Mouse (Mus musculus) limb, embryonic 14.5 days (tissue): ENCODE data around the gene Fem1b. TPM values are rescaled to one million over a fixed set of nuclear protein-coding genes. Genes with fewer than 3 reads are reported as not detected.
A peak's percentile ranks its signal among the peaks of the same experiment; 100 is the strongest.
"Not testable (repeated sequence)": the region's sequence is repeated elsewhere in the genome, so short reads cannot be mapped to it uniquely, and the experiment has no call there.

Experiments used
- ATAC-seq: fragments of 200-750 bp; cut with Nextera tagmentation; 2 replicates; pipeline ENCODE4 v1.8.0; 2017; ENCODE audit warnings: low read depth, moderate number of reproducible peaks, moderate TSS enrichment; ENCODE audit not compliant: low FRiP score
- DNase-seq: peaks from one replicate; pipeline ENCODE4 v3.0.0-alpha.2; 2015; ENCODE audit warnings: low spot score
- H3K27ac ChIP-seq: fragments of 300-500 bp; sonication (generic); replicated peaks from 2 replicates; pipeline ENCODE4 v1.5.1; 2014; ENCODE audit warnings: low read depth, mild to moderate bottlenecking, low read length, moderate library complexity, mixed read lengths
- H3K27me3 ChIP-seq: fragments of 300-500 bp; sonication (generic); 2 replicates; pipeline ENCODE4 v1.6.1; 2014; ENCODE audit warnings: low read length, mixed read lengths; ENCODE audit not compliant: control insufficient read depth, insufficient read depth
- H3K36me3 ChIP-seq: fragments of 300-500 bp; sonication (generic); 2 replicates; pipeline ENCODE4 v1.6.1; 2014; ENCODE audit warnings: mild to moderate bottlenecking, low read length, moderate library complexity, mixed read lengths; ENCODE audit not compliant: control insufficient read depth, insufficient read depth
- H3K4me1 ChIP-seq: fragments of 300-500 bp; sonication (generic); 2 replicates; pipeline ENCODE4 v1.6.1; 2014; ENCODE audit warnings: antibody characterized with exemption, low read length, mixed read lengths; ENCODE audit not compliant: control insufficient read depth, insufficient read depth
- H3K4me2 ChIP-seq: fragments of 300-500 bp; sonication (generic); replicated peaks from 2 replicates; pipeline ENCODE4 v1.6.1; 2014; ENCODE audit warnings: low read depth, mild to moderate bottlenecking, low read length, moderate library complexity; ENCODE audit not compliant: severe bottlenecking
- H3K4me3 ChIP-seq: fragments of 300-500 bp; sonication (generic); replicated peaks from 2 replicates; pipeline ENCODE4 v1.5.1; 2014; ENCODE audit warnings: low read length
- H3K9ac ChIP-seq: fragments of 300-500 bp; sonication (generic); 2 replicates; pipeline ENCODE4 v1.6.1; 2014; ENCODE audit warnings: mild to moderate bottlenecking, low read depth, low read length, moderate library complexity; ENCODE audit not compliant: severe bottlenecking
- H3K9me3 ChIP-seq: fragments of 300-500 bp; sonication (generic); 2 replicates; pipeline ENCODE4 v1.6.1; 2016; ENCODE audit warnings: low read length; ENCODE audit not compliant: control insufficient read depth
- POLR2A ChIP-seq: fragments of 200-500 bp; IDR thresholded peaks from 2 replicates; pipeline ENCODE4 v1.8.0; 2012; ENCODE audit warnings: inconsistent platforms, mild to moderate bottlenecking, moderate library complexity, borderline replicate concordance; ENCODE audit not compliant: insufficient read depth, insufficient read length; ENCODE audit errors: extremely low read depth
- WGBS: fragments of 180-500 bp; shearing (Covaris S2); extraction: QIAGEN DNeasy Blood & Tissue Kit; methylation state at CpG from one replicate; pipeline ENCODE4 v1.1.7; 2014; 5-methylcytosine and 5-hydroxymethylcytosine counted together
- polyA plus RNA-seq, 2 experiments: library from polyadenylated mRNA; depleted of rRNA in 1 of 2; stranded (reverse) in 1 of 2; unstranded in 1 of 2; fragments of >200 nt; fragmentation: Nextera tagmentation in 1 of 2; extraction: Ambion mirVana in 1 of 2; gene quantifications; 2 replicates each; pipeline versions ENCODE4 v1.2.1 to v1.2.3; 2012 to 2014

Gene Fem1b
- polyA plus RNA-seq, 2 experiments = 20.7 to 31.4 TPM

DNA sequence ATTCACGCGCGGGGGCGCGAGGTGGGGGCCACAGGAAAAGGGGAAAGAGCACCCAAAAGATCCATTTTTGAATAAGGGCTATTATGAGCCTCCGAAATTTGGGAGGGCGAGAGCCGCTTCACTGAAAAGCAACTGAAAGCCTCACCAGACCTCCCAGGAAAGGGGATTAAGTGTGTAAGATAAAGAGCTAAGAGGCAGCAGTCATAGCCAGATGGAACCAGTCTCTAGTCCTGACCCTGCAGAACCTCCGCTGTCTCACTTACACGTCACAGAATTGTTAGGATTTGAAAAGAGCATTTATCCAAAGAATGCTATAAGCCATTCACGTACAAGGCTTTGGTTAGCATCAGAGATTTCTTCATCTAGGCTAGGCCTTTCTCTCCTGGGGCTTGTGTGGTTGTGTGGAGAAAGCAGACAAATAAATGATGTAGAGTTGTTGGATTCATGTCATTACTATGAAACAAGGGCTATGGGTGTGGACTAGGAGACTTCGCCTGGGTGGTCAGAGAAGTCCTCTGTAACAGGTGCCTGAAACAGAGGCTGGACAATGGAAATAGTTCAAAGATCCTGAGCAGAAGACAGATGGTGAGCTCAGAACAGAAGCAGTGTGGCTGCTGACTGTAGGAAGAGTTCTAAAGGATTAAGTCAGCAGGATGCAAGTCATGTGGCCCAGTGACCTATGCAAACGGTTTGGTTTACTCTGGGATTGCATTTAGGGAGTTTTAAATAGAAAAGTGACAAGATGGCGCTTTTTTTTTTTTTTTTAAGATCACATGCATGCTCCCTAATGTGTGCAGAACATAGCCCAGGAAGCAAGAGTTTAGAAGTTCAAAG lies 699 bp upstream of the Fem1b start:
- H3K4me1 ChIP-seq = peaks cover 17% of the 10 kb centered on the region
- no peaks in the 10 kb centered on the region for H3K9me3 ChIP-seq
- H3K36me3 ChIP-seq = no peaks in the 10 kb centered on the region
- WGBS = 18% methylated on average over 14 of the region's 14 CpGs
- ATAC-seq = no peak
- no peak for TF ChIP-seq POLR2A
- peak; percentile 8 for DNase-seq
- peak overlapping the region; percentile 98 for H3K4me3 ChIP-seq
- H3K9ac ChIP-seq = peak overlapping the region; percentile 81
- peak overlapping the region; percentile 91 for H3K4me2 ChIP-seq
- H3K27ac ChIP-seq = peak overlapping the region; percentile 91
- no peaks in the 10 kb centered on the region for H3K27me3 ChIP-seq

DNA sequence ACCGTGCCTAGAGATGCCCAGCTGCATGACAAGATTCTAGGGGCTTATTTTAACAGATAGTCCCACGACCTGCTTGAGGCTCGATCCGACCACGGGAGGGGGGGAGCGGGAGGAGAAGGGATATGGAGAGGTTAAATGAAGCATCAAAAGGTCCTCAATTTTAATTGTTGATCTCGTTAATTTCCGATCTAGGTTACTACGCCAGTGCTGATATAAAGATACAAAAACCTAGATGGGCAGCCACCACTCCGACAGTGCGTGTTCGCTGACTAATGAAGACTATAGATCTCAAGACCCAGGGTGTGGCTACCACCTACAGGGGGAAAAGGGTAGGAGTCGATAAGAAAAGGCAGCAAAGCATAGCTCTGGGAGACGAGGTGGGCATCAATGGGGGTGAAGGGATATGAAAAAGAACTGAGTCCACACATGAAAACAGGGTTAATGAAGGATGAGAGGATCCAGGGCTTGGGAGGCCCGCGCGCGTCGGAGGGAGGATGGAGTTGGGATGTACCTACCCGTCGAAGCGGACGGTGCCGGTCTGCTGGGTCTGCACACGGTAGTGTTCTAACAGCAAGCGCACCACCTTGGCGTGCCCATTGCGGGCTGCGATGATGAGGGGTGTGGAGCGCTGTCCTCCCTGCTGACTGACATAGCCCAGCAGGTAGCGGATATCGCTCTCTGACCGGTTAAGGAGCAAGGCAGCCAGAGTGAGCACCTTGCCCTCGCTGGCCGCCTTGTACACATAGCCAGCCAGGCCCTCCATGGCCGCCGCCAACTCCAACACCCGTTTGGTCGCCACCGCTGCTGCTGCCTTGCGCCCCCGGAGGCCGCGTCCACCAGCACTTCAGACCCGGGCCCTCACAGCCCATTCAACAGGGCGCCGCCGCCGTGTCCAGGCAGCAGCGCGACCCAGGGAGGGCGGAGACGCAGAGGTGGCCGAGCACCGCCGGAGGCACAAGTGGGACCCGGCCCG lies 905 bp downstream of the Fem1b start:
- H3K27me3 ChIP-seq = no peaks in the 10 kb centered on the region
- no peak for DNase-seq
- peak overlapping the region; percentile 91 for H3K27ac ChIP-seq
- peak overlapping the region; percentile 81 for H3K9ac ChIP-seq
- H3K4me1 ChIP-seq = peaks cover 17% of the 10 kb centered on the region
- H3K9me3 ChIP-seq = no peaks in the 10 kb centered on the region
- peak; percentile 39; the same call in 1 of the 2 replicates for ATAC-seq
- H3K4me3 ChIP-seq = peak overlapping the region; percentile 98
- TF ChIP-seq POLR2A = no peak
- WGBS = under 1% methylated on average over 58 of the region's 58 CpGs
- H3K4me2 ChIP-seq = peak overlapping the region; percentile 91
- H3K36me3 ChIP-seq = no peaks in the 10 kb centered on the region

DNA sequence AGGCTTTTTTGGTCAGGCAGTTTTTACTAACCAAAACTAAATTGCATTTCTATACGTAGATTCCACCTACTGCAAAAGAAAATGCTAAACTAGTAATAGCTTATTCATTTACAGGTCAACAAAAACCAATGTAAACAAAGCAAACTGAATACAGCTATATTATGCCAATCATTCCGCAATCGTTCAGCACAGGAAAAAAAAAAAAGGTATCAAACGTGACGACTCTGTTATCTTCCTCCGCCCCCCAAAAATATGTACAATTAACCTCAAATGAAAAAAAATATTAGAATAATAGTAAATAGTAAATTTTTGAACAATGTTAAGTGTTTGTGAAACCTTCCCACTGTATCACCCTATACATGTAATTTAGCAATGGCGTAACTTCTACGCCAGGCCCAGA lies 1.6 kb downstream of the Fem1b start:
- 14% methylated on average over 8 of the region's 8 CpGs for WGBS

DNA sequence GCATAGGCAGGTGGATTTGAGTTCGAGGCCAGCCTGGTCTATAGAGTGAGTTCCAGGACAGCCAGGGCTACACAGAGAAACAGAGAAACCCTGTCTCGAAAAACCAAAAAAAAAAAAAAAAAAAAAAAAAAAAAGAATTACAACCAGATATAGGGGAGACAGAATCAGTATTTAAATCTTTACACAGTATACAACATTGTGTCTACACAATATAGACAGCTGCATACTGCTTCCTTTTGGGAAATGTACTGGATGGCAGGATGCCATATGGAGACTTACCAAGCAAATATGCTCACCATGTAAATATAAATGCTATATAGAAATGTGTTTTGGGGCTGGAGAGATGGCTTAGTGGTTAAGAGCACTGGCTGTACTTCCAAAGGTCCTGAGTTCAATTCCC lies 12.5 kb downstream of the Fem1b start:
- not testable (repeated sequence) for H3K27ac ChIP-seq, H3K9me3 ChIP-seq, H3K9ac ChIP-seq, ATAC-seq, H3K4me1 ChIP-seq, DNase-seq, H3K4me2 ChIP-seq, H3K4me3 ChIP-seq, H3K27me3 ChIP-seq
- peaks cover 37% of the 10 kb centered on the region for H3K36me3 ChIP-seq
- WGBS = 83% methylated on average over 2 of the region's 2 CpGs

More for the DNA sequence above, 1.6 kb downstream of the Fem1b start:
- no peak for DNase-seq
- H3K4me3 ChIP-seq = peak overlapping the region; percentile 98
- no peak overlapping the region for H3K27ac ChIP-seq
- H3K9ac ChIP-seq = peak overlapping the region; percentile 81
- no peak for ATAC-seq
- TF ChIP-seq POLR2A = no peak
- no peaks in the 10 kb centered on the region for H3K36me3 ChIP-seq
- peaks cover 17% of the 10 kb centered on the region for H3K4me1 ChIP-seq
- H3K9me3 ChIP-seq = no peaks in the 10 kb centered on the region
- peak overlapping the region; percentile 91 for H3K4me2 ChIP-seq
- no peaks in the 10 kb centered on the region for H3K27me3 ChIP-seq

DNA sequence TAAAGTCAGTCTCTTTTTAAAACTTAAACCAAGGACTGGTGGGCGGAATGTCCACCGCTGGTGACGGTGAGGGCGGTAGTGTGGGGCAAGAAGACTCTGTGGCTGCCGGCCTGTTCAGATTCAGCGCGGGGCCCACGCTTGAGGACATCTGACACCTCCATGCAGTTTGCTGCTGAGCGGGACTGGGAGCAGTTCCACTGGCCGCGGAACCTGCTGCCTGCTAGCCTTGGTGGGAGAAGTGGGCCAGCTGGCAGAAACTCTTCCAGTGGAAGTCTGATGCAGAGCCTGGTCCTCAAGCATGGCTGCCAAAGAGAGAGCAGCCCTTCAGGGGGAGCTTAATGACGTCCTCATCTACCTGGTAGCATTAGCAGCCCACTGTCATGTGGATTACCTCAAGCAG lies 21.9 kb downstream of the Fem1b start:
- H3K9me3 ChIP-seq = no peaks in the 10 kb centered on the region

More for the DNA sequence above, 21.9 kb downstream of the Fem1b start:
- no peak for TF ChIP-seq POLR2A
- Histone ChIP-seq H3K36me3 (peaks cover 7% of the 10 kb centered on the region; the same call in 1 of the 2 replicates), H3K27ac (no peak overlapping the region), H3K4me3 (no peak overlapping the region), H3K9ac (no peak overlapping the region), H3K27me3 (no peaks in the 10 kb centered on the region), H3K4me2 (no peak overlapping the region), H3K4me1 (no peaks in the 10 kb centered on the region)
- ATAC-seq = no peak
- no peak for DNase-seq
- 81% methylated on average over 12 of the region's 12 CpGs for WGBS
